Mouse (Mus musculus): ENCODE measurements at regions not wholly inside any gene's neighbourhood (a gene's known extent, or its start where the extent isn't known, plus 50 kb on each side); places are given as distances from the start of the nearest gene placed in this dataset.
A peak's percentile ranks its signal among the peaks of the same experiment; 100 is the strongest.

GRCm38 (mm10) chr10:93372281-93372680 is 61.3 kb upstream of the Elk3 start:
- TF ChIP-seq CTCF (IDR thresholded peaks at IDR 0.05; ENCODE audit: control insufficient read depth, insufficient read depth, insufficient replicate concordance, low read depth, low read length): no peak
- TF ChIP-seq POLR2A (IDR thresholded peaks at IDR 0.05; ENCODE audit: control insufficient read depth, low read depth, low read length): no peak
- H3K36me3 ChIP-seq (ENCODE audit: control insufficient read depth, insufficient read depth, low read length): no peaks in the 10 kb centered on the region
- H3K4me3 ChIP-seq (ENCODE audit: control insufficient read depth, low read depth, low read length): no peak overlapping the region
- H3K4me1 ChIP-seq (ENCODE audit: control insufficient read depth, insufficient read depth, low read length): no peaks in the 10 kb centered on the region; the same call in none of the 2 replicates
- no peak overlapping the region for H3K27ac ChIP-seq (ENCODE audit: control insufficient read depth, insufficient read depth, low read depth, low read length)
- H3K27me3 ChIP-seq (ENCODE audit: control insufficient read depth, insufficient read depth, low read length): no peaks in the 10 kb centered on the region

GRCm38 (mm10) chr10:93373265-93373664 is 62.3 kb upstream of the Elk3 start:
- no peak for TF ChIP-seq CTCF (IDR thresholded peaks at IDR 0.05; ENCODE audit: control insufficient read depth, insufficient read depth, insufficient replicate concordance, low read depth, low read length)
- no peak for TF ChIP-seq POLR2A (IDR thresholded peaks at IDR 0.05; ENCODE audit: control insufficient read depth, low read depth, low read length)
- no peaks in the 10 kb centered on the region for H3K36me3 ChIP-seq (ENCODE audit: control insufficient read depth, insufficient read depth, low read length)
- H3K27ac ChIP-seq (ENCODE audit: control insufficient read depth, insufficient read depth, low read depth, low read length): no peak overlapping the region
- no peaks in the 10 kb centered on the region; the same call in none of the 2 replicates for H3K4me1 ChIP-seq (ENCODE audit: control insufficient read depth, insufficient read depth, low read length)
- no peak overlapping the region for H3K4me3 ChIP-seq (ENCODE audit: control insufficient read depth, low read depth, low read length)
- no peaks in the 10 kb centered on the region for H3K27me3 ChIP-seq (ENCODE audit: control insufficient read depth, insufficient read depth, low read length)

GRCm38 (mm10) chr10:93373954-93374689 is 63.2 kb upstream of the Elk3 start:
- Histone ChIP-seq H3K27me3 (ENCODE audit: control insufficient read depth, insufficient read depth, low read length) (no peaks in the 10 kb centered on the region), H3K4me1 (ENCODE audit: control insufficient read depth, insufficient read depth, low read length) (no peaks in the 10 kb centered on the region; the same call in none of the 2 replicates), H3K36me3 (ENCODE audit: control insufficient read depth, insufficient read depth, low read length) (no peaks in the 10 kb centered on the region), H3K4me3 (ENCODE audit: control insufficient read depth, low read depth, low read length) (no peak overlapping the region), H3K27ac (ENCODE audit: control insufficient read depth, insufficient read depth, low read depth, low read length) (no peak overlapping the region)
- TF ChIP-seq POLR2A (IDR thresholded peaks at IDR 0.05; ENCODE audit: control insufficient read depth, low read depth, low read length) (no peak), CTCF (IDR thresholded peaks at IDR 0.05; ENCODE audit: control insufficient read depth, insufficient read depth, insufficient replicate concordance, low read depth, low read length) (no peak)

- Histone ChIP-seq H3K27ac (ENCODE audit: control insufficient read depth, insufficient read depth, low read depth, low read length) (no peak overlapping the region), H3K36me3 (ENCODE audit: control insufficient read depth, insufficient read depth, low read length) (no peaks in the 10 kb centered on the region), H3K4me1 (ENCODE audit: control insufficient read depth, insufficient read depth, low read length) (no peaks in the 10 kb centered on the region; the same call in none of the 2 replicates), H3K4me3 (ENCODE audit: control insufficient read depth, low read depth, low read length) (no peak overlapping the region), H3K27me3 (ENCODE audit: control insufficient read depth, insufficient read depth, low read length) (no peaks in the 10 kb centered on the region)
- no peak for TF ChIP-seq CTCF (IDR thresholded peaks at IDR 0.05; ENCODE audit: control insufficient read depth, insufficient read depth, insufficient replicate concordance, low read depth, low read length)
- TF ChIP-seq POLR2A (IDR thresholded peaks at IDR 0.05; ENCODE audit: control insufficient read depth, low read depth, low read length): no peak
Measured at GRCm38 (mm10) chr10:93374690-93374994, 63.7 kb upstream of the Elk3 start.

GRCm38 (mm10) chr10:93375007-93375711 is 64.2 kb upstream of the Elk3 start:
- H3K27ac ChIP-seq (ENCODE audit: control insufficient read depth, insufficient read depth, low read depth, low read length): no peak overlapping the region; the same call in 1 of the 2 replicates
- TF ChIP-seq POLR2A (IDR thresholded peaks at IDR 0.05; ENCODE audit: control insufficient read depth, low read depth, low read length) (no peak), CTCF (IDR thresholded peaks at IDR 0.05; ENCODE audit: control insufficient read depth, insufficient read depth, insufficient replicate concordance, low read depth, low read length) (no peak)
- no peak overlapping the region for H3K4me3 ChIP-seq (ENCODE audit: control insufficient read depth, low read depth, low read length)
- H3K36me3 ChIP-seq (ENCODE audit: control insufficient read depth, insufficient read depth, low read length): no peaks in the 10 kb centered on the region
- no peaks in the 10 kb centered on the region; the same call in none of the 2 replicates for H3K4me1 ChIP-seq (ENCODE audit: control insufficient read depth, insufficient read depth, low read length)
- H3K27me3 ChIP-seq (ENCODE audit: control insufficient read depth, insufficient read depth, low read length): no peaks in the 10 kb centered on the region

GRCm38 (mm10) chr10:93375771-93376170 is 64.8 kb upstream of the Elk3 start:
- Histone ChIP-seq H3K4me3 (ENCODE audit: control insufficient read depth, low read depth, low read length) (no peak overlapping the region), H3K27me3 (ENCODE audit: control insufficient read depth, insufficient read depth, low read length) (no peaks in the 10 kb centered on the region), H3K36me3 (ENCODE audit: control insufficient read depth, insufficient read depth, low read length) (no peaks in the 10 kb centered on the region), H3K4me1 (ENCODE audit: control insufficient read depth, insufficient read depth, low read length) (no peaks in the 10 kb centered on the region; the same call in none of the 2 replicates), H3K27ac (ENCODE audit: control insufficient read depth, insufficient read depth, low read depth, low read length) (peak overlapping the region; percentile 54)
- TF ChIP-seq CTCF (IDR thresholded peaks at IDR 0.05; ENCODE audit: control insufficient read depth, insufficient read depth, insufficient replicate concordance, low read depth, low read length) (no peak), POLR2A (IDR thresholded peaks at IDR 0.05; ENCODE audit: control insufficient read depth, low read depth, low read length) (no peak)

- Histone ChIP-seq H3K27me3 (ENCODE audit: control insufficient read depth, insufficient read depth, low read length) (no peaks in the 10 kb centered on the region), H3K4me3 (ENCODE audit: control insufficient read depth, low read depth, low read length) (no peak overlapping the region), H3K36me3 (ENCODE audit: control insufficient read depth, insufficient read depth, low read length) (no peaks in the 10 kb centered on the region), H3K27ac (ENCODE audit: control insufficient read depth, insufficient read depth, low read depth, low read length) (no peak overlapping the region), H3K4me1 (ENCODE audit: control insufficient read depth, insufficient read depth, low read length) (no peaks in the 10 kb centered on the region; the same call in none of the 2 replicates)
- TF ChIP-seq POLR2A (IDR thresholded peaks at IDR 0.05; ENCODE audit: control insufficient read depth, low read depth, low read length): no peak
- TF ChIP-seq CTCF (IDR thresholded peaks at IDR 0.05; ENCODE audit: control insufficient read depth, insufficient read depth, insufficient replicate concordance, low read depth, low read length): no peak
Measured at GRCm38 (mm10) chr10:93376457-93376941, 65.6 kb upstream of the Elk3 start.

Measured in testis, adult 2 months (tissue).